Mouse (Mus musculus) lung, postnatal 36 days (tissue): Measurements from ENCODE around the gene Rsl24d1.
"Not testable (repeated sequence)": the region's sequence is repeated elsewhere in the genome, so short reads cannot be mapped to it uniquely, and the experiment has no call there.

Experiments used
- DNase-seq: peaks from one replicate; pipeline ENCODE4 v3.0.0; 2022; ENCODE audit warnings: mixed read lengths

The Rsl24d1 gene

GRCm38 (mm10) chr9:73103159-73103879, 9.9 kb upstream of the Rsl24d1 start:
- DNase-seq: no peak

DNA sequence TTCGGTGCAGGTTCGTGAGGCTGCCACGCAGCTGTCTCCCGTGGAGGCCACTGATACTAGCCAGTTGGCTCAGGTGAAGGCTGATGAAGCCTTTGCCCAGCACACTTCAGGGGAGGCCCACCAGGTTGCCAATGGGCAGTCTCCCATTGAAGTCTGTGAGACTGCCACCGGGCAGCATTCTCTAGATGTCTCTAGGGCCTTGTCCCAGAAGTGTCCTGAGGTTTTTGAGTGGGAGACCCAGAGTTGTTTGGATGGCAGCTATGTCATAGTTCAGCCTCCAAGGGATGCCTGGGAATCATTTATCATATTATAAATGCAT, 9.4 kb upstream of the Rsl24d1 start:
- DNase-seq: no peak

DNA sequence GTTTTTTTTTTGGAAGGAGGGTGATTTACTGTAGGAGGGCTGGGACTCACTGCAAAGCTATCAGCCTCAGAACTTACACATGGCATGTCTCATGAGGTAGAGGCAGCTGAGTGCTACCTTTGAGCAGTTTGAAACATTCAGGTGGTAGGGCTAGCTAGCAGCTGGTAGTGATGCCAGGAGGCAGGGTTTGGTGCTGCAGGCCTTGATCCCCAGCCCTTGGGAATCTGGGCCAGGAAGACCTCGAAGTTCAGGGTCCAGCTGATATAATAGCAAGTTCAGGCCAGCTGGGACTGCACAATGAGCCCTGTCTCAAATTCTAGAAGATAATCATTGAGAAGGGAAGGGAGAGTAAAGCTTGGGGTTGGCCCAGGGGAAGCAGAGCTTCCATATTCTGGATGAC, 8.1 kb upstream of the Rsl24d1 start:
- no peak for DNase-seq

- DNase-seq: no peak
These were observed 7.5 kb upstream of the Rsl24d1 start for GRCm38 (mm10) chr9:73105771-73106170.

DNA sequence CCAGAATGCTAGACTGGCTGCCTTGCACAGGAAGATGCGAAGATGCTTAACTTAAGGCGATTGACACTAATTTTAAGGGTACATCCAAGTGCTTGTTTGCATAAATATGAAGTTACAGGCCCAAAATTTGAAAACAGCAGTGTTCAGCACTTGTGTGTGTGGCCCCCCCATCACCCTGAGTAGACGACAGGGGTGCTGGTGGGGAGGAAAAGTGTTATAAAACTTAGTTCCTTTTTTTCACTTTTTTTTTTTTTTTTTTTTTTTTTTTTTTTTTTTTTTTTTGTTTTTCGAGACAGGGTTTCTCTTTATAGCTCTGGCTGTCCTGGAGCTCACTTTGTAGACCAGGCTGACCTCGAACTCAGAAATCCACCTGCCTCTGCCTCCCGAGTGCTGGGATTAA, 3.5 kb downstream of the Rsl24d1 start:
- DNase-seq: not testable (repeated sequence)

- DNase-seq: no peak
These were observed 4.8 kb downstream of the Rsl24d1 start for GRCm38 (mm10) chr9:73118012-73118411.

DNA sequence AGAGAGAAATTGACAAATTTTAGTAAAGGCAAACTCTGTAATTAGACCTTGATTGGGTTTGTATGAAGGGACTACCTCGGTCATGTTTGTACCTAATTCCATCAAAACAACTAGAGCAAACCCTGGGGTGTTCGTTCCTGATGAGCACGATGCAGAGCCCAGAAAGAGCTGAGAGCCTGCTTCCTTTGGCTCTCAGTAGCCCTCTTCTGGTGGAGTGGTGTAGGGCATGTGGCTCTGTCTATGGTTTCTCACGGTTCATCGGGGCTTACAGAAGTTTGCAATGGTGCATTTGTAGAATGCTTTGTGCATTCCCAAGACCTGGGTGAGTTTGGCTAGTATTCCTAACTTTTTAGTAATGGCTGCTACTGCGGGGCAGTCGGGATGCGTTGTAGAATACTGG, 8.5 kb downstream of the Rsl24d1 start:
- DNase-seq: peak; percentile 32

GRCm38 (mm10) chr9:73125043-73125570, 11.9 kb downstream of the Rsl24d1 start:
- DNase-seq: no peak

- no peak for DNase-seq
These were observed 14.2 kb downstream of the Rsl24d1 start for GRCm38 (mm10) chr9:73127457-73127856.

GRCm38 (mm10) chr9:73129875-73130274, 16.6 kb downstream of the Rsl24d1 start:
- no peak for DNase-seq

DNA sequence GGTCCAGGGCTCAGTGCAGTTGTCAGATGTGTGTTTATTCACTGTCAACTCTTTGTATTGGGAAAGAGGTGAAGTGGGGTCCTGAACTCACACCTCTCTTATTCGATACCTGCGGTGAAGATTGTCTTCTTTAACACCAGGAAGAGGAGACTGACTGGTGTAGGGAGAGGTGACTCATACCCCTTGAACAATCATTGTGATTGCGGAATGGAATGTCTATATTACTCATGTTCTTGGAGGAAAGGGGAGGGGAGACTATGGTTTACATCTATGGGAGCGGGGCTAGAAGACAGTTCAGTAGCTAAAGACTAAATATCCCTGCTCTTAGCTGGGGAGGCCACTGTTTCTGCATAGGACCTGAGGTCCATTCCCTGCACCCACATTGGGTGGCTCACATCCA, 17.3 kb downstream of the Rsl24d1 start:
- no peak for DNase-seq

- DNase-seq: no peak
These were observed 24.2 kb downstream of the Rsl24d1 start for GRCm38 (mm10) chr9:73137341-73137886.

- DNase-seq: no peak
These were observed 41.1 kb downstream of the Rsl24d1 start for GRCm38 (mm10) chr9:73154347-73154746.

DNA sequence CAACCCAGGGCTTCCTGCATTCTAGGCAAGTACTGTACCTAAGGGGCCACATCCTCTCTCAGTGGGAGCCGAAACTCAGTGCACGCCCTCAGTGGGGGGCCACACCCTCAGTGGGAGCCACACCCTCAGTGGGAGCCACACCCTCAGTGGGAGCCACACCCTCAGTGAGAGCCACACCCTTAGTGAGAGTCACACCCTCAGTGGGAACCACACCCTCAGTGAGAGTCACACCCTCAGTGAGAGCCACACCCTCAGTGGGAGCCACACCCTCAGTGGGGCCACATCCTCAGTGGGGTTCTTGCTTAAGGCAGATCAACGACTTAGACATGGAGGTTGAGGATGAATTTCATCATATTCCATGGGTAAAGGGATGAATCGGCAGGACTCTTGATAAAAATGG, 44.7 kb downstream of the Rsl24d1 start:
- no peak for DNase-seq

- DNase-seq: no peak
These were observed 46.0 kb downstream of the Rsl24d1 start for GRCm38 (mm10) chr9:73159265-73159664.

DNA sequence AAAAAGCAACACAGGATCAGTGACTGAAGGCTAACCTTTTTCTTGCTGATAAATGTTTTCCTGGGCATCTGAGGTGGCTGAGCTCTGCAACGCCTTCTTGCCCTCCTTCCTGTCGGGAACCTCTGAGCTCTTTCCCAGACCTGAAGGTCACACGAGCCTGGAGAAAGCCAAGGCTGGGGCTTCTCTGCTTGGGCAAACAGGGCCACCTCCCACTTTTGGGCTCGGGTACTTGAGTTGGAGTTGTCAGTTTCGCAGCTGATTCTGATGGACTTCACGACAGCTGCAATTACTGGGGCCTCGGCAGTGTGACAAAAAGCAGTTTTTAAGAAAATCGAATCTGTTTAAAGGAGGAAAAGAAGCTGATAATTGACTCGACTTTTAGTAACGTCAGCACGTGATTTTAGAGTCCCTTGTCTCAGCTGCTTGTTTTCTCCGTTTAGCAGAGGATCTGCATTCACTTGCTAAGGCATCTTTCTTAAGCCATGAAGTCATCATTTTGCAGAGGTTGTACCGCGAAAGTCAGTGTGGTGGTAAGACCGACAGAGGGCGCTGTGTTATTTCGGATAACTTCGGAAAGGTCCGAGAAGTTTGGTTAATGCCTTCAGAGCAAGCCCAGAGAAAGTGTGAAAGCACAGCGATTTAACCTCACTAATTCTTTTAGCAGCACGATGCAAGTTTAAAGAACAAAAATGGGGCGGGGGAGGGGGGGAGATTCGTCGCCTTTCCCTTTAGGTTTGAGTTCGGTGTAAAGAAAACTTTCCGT, 49.5 kb downstream of the Rsl24d1 start:
- DNase-seq: peak; percentile 79

DNA sequence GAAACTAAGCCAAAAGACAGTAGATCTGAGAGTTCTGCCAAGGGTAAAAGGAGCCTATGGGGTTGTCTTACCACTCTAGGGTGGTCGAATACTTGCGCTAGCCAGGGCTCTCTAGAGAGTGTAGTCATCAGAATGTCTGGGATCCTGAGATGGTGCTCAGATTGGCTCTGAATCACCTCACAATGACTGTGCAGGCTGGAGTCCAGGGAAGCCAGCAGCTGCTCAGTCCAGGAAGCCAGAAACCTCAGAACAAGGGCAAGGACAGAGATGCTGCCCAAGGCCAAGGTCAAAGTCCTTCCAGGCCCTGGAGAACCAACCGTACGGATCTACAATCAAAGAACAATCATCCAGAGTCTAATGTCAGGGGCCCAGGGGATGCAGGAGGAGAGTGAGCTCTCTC, 52.4 kb downstream of the Rsl24d1 start:
- no peak for DNase-seq
